Mouse (Mus musculus): ENCODE data around the gene Mdga1. TPM values are rescaled to one million over a fixed set of nuclear protein-coding genes. Genes with fewer than 3 reads are reported as not detected.
"Not testable (repeated sequence)": the region's sequence is repeated elsewhere in the genome, so short reads cannot be mapped to it uniquely, and the experiment has no call there.

Gene Mdga1
- polyA plus RNA-seq, 1 experiment from 2014 or later = 1.9 TPM

- ATAC-seq (ENCODE audit: insufficient number of reproducible peaks, low FRiP score, low TSS enrichment, low read depth) = no peak
- Histone ChIP-seq H3K27ac (replicated peaks; ENCODE audit: low read depth, low read length) (no peak overlapping the region), H3K36me3 (ENCODE audit: control insufficient read depth, insufficient read depth, low read length) (0 out of 2 replicates have a peak, but pooled peaks cover 2% of the 10 kb centered on the region), H3K9ac (ENCODE audit: low read length) (no peak overlapping the region), H3K4me3 (ENCODE audit: low read depth, low read length) (no peak overlapping the region), H3K4me2 (ENCODE audit: low read depth, severe bottlenecking) (no peak overlapping the region), H3K27me3 (ENCODE audit: control insufficient read depth, insufficient read depth, low read length) (no peaks in the 10 kb centered on the region), H3K4me1 (ENCODE audit: control insufficient read depth, insufficient read depth, low read length) (no peaks in the 10 kb centered on the region), H3K9me3 (ENCODE audit: control insufficient read depth, low read length) (no peaks in the 10 kb centered on the region)
- WGBS = 71% methylated on average over 9 of the region's 9 CpGs
- no peak for DNase-seq (ENCODE audit: low spot score)
Measured at GRCm38 (mm10) chr17:29784820-29785219, 185.1 kb downstream of the Mdga1 start.

GRCm38 (mm10) chr17:29781472-29781871 lies 188.4 kb downstream of the Mdga1 start:
- not testable (repeated sequence) for H3K9me3 ChIP-seq (ENCODE audit: control insufficient read depth, low read length); ATAC-seq (ENCODE audit: insufficient number of reproducible peaks, low FRiP score, low TSS enrichment, low read depth); H3K36me3 ChIP-seq (ENCODE audit: control insufficient read depth, insufficient read depth, low read length); H3K4me1 ChIP-seq (ENCODE audit: control insufficient read depth, insufficient read depth, low read length); H3K4me3 ChIP-seq (ENCODE audit: low read depth, low read length); H3K27me3 ChIP-seq (ENCODE audit: control insufficient read depth, insufficient read depth, low read length); H3K4me2 ChIP-seq (ENCODE audit: low read depth, severe bottlenecking); H3K9ac ChIP-seq (ENCODE audit: low read length); DNase-seq (ENCODE audit: low spot score); H3K27ac ChIP-seq (replicated peaks; ENCODE audit: low read depth, low read length)
- 87% methylated on average over 4 of the region's 4 CpGs for WGBS

GRCm38 (mm10) chr17:29778021-29778420 lies 191.9 kb downstream of the Mdga1 start:
- Histone ChIP-seq H3K9ac (ENCODE audit: low read length) (no peak overlapping the region), H3K27me3 (ENCODE audit: control insufficient read depth, insufficient read depth, low read length) (no peaks in the 10 kb centered on the region), H3K4me1 (ENCODE audit: control insufficient read depth, insufficient read depth, low read length) (peaks cover 6% of the 10 kb centered on the region), H3K27ac (replicated peaks; ENCODE audit: low read depth, low read length) (no peak overlapping the region), H3K9me3 (ENCODE audit: control insufficient read depth, low read length) (no peaks in the 10 kb centered on the region), H3K4me2 (ENCODE audit: low read depth, severe bottlenecking) (no peak overlapping the region), H3K4me3 (ENCODE audit: low read depth, low read length) (no peak overlapping the region), H3K36me3 (ENCODE audit: control insufficient read depth, insufficient read depth, low read length) (no peaks in the 10 kb centered on the region)
- DNase-seq (ENCODE audit: low spot score) (no peak), ATAC-seq (ENCODE audit: insufficient number of reproducible peaks, low FRiP score, low TSS enrichment, low read depth) (no peak)
- 48% methylated on average over 8 of the region's 8 CpGs for WGBS

Other genes starting within 250 kb of the Mdga1 start
- gene Zfand3, start 34.6 kb upstream of the Mdga1 start, polyA plus RNA-seq (2014; fragmentation: Nextera tagmentation; extraction: Ambion mirVana) = 53.6 and 55.1 TPM in 2 replicates

Data from limb, embryonic 11.5 days (tissue).